Mouse (Mus musculus): ENCODE results near the gene Etl4. TPM values are rescaled to one million over a fixed set of nuclear protein-coding genes. Genes with fewer than 3 reads are reported as not detected.
"Not testable (repeated sequence)": the region's sequence is repeated elsewhere in the genome, so short reads cannot be mapped to it uniquely, and the experiment has no call there.

The Etl4 gene
- polyA plus RNA-seq, 1 experiment from 2014 or later, result 5.9 TPM

DNA sequence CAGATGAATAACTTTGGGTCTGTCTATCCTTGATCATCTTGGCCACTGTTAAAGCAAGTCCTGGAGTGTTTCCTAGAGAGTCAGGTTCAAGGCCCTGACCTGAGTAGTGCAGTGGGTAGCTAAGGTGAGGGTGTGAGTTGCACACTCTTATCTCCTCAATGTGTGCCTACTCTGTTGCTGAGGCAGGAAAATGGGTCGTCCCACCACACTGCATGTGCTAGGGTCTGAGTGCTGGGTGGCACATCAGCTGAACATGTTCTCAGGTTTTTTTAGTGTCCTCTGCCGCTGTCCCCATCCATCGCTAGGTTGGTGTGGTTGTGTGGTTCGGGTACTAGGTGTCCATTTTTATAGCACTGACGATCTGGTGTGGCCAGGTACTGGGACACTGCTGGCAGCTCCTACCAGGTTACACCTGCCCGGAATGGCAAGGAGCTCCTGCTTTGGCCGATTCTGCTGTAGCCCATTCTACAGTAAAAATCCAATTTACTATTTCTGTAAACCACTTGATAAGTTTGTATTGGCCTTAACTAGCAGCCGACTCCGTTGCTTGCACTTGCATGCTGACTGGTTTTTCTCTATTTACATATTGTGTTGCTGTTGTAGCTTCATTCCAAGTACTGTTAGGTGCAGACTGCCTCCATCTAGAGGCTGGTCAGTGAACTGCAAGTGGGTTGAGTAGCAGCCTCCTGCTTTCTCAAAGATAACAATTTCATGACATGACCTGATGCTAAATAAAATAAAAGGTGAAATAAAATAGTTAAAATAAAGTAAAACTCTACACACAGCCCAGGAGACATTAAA, 763.4 kb downstream of the Etl4 start:
- no peak overlapping the region for H3K27ac ChIP-seq
- H3K4me1 ChIP-seq, result no peaks in the 10 kb centered on the region
- WGBS (ENCODE audit: insufficient replicate concordance), result 55% methylated on average over 9 of the region's 9 CpGs
- no peak overlapping the region for H3K4me2 ChIP-seq
- H3K36me3 ChIP-seq, result no peaks in the 10 kb centered on the region
- H3K9ac ChIP-seq, result no peak overlapping the region
- no peaks in the 10 kb centered on the region for H3K9me3 ChIP-seq (replicated peaks)
- no peak overlapping the region for H3K4me3 ChIP-seq
- no peak for ATAC-seq
- no peaks in the 10 kb centered on the region for H3K27me3 ChIP-seq (replicated peaks)

- Histone ChIP-seq H3K27me3 (replicated peaks) (no peaks in the 10 kb centered on the region), H3K4me2 (no peak overlapping the region)
- WGBS (ENCODE audit: insufficient replicate concordance), result 78% methylated on average over 3 of the region's 3 CpGs
These were observed 766.8 kb downstream of the Etl4 start for GRCm38 (mm10) chr2:20676379-20676778.

GRCm38 (mm10) chr2:20678793-20679192, 769.2 kb downstream of the Etl4 start:
- no peaks in the 10 kb centered on the region for H3K4me1 ChIP-seq
- H3K9ac ChIP-seq, result no peak overlapping the region
- no peaks in the 10 kb centered on the region for H3K9me3 ChIP-seq (replicated peaks)
- no peak overlapping the region for H3K4me3 ChIP-seq
- no peak overlapping the region for H3K4me2 ChIP-seq
- 70% methylated on average over 7 of the region's 7 CpGs for WGBS (ENCODE audit: insufficient replicate concordance)
- no peaks in the 10 kb centered on the region for H3K27me3 ChIP-seq (replicated peaks)
- no peaks in the 10 kb centered on the region for H3K36me3 ChIP-seq
- no peak overlapping the region for H3K27ac ChIP-seq
- ATAC-seq, result no peak

More at GRCm38 (mm10) chr2:20676379-20676778, 766.8 kb downstream of the Etl4 start:
- Histone ChIP-seq H3K4me1 (no peaks in the 10 kb centered on the region), H3K9me3 (replicated peaks) (no peaks in the 10 kb centered on the region), H3K27ac (no peak overlapping the region), H3K4me3 (no peak overlapping the region), H3K9ac (no peak overlapping the region), H3K36me3 (no peaks in the 10 kb centered on the region)
- ATAC-seq, result no peak

DNA sequence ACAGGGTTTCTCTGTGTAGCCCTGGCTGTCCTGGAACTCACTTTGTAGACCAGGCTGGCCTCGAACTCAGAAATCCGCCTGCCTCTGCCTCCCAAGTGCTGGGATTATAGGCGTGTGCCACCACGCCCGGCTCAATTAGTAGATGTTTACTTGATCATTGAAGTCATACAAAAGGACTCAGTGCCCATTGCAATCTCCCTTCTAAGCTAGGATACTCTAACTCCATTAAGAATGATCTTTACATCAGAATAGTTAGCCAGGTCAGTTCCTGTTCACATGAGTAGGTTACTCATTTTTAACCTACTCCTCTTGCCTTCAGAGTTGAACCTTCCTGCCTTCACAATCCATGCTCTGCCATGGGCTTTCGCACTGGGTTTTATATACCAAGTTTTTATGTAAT, 772.6 kb downstream of the Etl4 start:
- H3K4me1 ChIP-seq; H3K36me3 ChIP-seq; H3K27me3 ChIP-seq (replicated peaks); H3K4me2 ChIP-seq; H3K9me3 ChIP-seq (replicated peaks); H3K9ac ChIP-seq; H3K27ac ChIP-seq; ATAC-seq; H3K4me3 ChIP-seq: not testable (repeated sequence)
- 75% methylated on average over 6 of the region's 6 CpGs for WGBS (ENCODE audit: insufficient replicate concordance)

DNA sequence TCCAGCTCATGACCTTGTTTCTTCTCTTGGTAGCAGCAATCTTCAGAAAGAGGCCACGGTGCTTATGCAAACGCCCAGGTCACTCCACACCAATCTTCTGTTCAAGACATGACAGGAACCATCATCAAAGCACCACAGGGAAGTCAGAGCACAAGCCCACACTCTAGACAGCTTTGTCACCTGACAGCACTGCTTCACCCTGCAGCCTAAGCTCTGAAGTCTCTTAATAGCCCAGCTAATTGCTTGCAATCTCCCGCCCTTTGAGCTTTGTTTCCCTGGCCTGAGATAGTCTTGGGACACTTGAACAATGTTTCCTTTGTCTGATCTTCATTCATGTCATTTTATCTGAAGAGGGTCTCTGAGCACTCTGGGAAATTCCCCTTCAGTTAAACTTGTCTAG, 779.8 kb downstream of the Etl4 start:
- no peak overlapping the region for H3K4me2 ChIP-seq
- no peak overlapping the region for H3K4me3 ChIP-seq
- no peaks in the 10 kb centered on the region for H3K9me3 ChIP-seq (replicated peaks)
- no peaks in the 10 kb centered on the region for H3K36me3 ChIP-seq
- ATAC-seq, result no peak
- no peaks in the 10 kb centered on the region for H3K4me1 ChIP-seq
- no peaks in the 10 kb centered on the region for H3K27me3 ChIP-seq (replicated peaks)
- no peak overlapping the region for H3K9ac ChIP-seq
- WGBS (ENCODE audit: insufficient replicate concordance), result 42% methylated on average over 3 of the region's 3 CpGs
- H3K27ac ChIP-seq, result no peak overlapping the region

DNA sequence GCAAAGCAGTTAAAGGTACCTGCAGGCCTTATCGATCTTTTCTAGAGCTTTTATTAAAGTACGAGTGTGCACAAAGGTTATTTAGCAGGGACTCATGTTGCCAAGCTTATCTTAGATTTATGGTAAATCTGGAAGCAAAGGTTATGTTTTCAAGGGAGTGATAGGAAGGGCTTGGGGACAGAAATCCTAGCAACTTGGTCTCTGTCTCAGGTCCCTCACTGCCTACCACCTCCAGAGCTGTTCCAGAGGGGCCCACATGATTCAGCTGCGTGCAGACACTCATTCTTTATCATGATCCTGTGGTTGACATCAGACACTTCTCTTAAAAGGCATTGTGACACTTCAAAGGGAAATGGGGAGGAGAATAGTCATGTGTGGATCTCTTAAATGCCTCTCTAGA, 783.3 kb downstream of the Etl4 start:
- H3K27ac ChIP-seq, result no peak overlapping the region

DNA sequence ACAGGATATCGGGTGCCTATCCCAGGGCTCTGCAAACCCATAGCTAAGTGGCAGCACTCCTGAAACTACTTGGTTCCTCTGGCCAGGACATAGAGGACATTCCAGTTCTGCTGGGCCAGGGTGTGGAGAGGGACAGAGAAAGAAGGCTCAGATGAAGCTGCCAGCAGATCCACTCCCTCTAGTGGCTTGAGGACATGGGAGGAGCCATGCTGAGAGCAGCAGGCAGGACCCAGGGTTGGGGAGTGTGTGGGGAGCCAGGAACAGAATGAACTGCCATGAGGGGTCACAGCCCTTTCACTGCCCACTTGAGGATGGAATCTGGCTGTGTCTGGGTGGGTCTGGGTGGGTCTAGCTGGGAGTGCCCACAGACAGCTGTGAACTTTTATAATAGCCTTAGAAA, 784.2 kb downstream of the Etl4 start:
- no peak overlapping the region for H3K9ac ChIP-seq
- no peaks in the 10 kb centered on the region for H3K9me3 ChIP-seq (replicated peaks)
- no peaks in the 10 kb centered on the region for H3K36me3 ChIP-seq
- no peaks in the 10 kb centered on the region for H3K27me3 ChIP-seq (replicated peaks)
- no peak overlapping the region for H3K4me3 ChIP-seq
- no peaks in the 10 kb centered on the region for H3K4me1 ChIP-seq
- no peak overlapping the region for H3K27ac ChIP-seq
- WGBS (ENCODE audit: insufficient replicate concordance), result 68% methylated on average over 1 of the region's 1 CpGs
- H3K4me2 ChIP-seq, result no peak overlapping the region
- no peak for ATAC-seq

More for the DNA sequence above, 783.3 kb downstream of the Etl4 start:
- Histone ChIP-seq H3K9me3 (replicated peaks) (no peaks in the 10 kb centered on the region), H3K36me3 (no peaks in the 10 kb centered on the region), H3K4me2 (no peak overlapping the region), H3K4me1 (no peaks in the 10 kb centered on the region), H3K4me3 (no peak overlapping the region), H3K9ac (no peak overlapping the region), H3K27me3 (replicated peaks) (no peaks in the 10 kb centered on the region)
- no peak for ATAC-seq
- whole genome bisulfite sequencing (ENCODE audit: insufficient replicate concordance), result 53% methylated on average over 3 of the region's 3 CpGs

DNA sequence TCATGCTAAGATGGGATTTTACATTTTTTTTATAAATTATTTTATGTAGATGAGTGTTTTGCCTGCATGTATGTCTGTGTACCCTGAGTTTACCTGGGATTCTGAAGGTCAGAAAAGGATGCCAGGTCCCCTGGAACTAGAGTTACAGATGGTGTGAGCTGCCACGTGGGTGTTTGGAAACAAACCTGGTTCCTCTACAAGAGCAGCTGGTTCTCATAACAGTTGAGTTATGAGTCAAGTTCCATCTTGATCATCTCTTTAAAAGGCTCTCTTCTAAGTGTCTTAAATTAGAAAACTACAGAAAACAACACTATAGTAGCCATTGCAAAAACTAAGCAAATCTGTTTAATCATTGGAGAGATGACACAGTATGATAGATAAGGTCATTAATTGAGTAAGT, 788.1 kb downstream of the Etl4 start:
- no peak overlapping the region for H3K9ac ChIP-seq
- H3K36me3 ChIP-seq, result no peaks in the 10 kb centered on the region
- H3K9me3 ChIP-seq (replicated peaks), result no peaks in the 10 kb centered on the region
- no peak overlapping the region for H3K27ac ChIP-seq
- no peak for ATAC-seq
- WGBS (ENCODE audit: insufficient replicate concordance), result 48% methylated on average over 1 of the region's 1 CpGs
- no peak overlapping the region for H3K4me3 ChIP-seq
- H3K27me3 ChIP-seq (replicated peaks), result no peaks in the 10 kb centered on the region
- H3K4me2 ChIP-seq, result no peak overlapping the region
- no peaks in the 10 kb centered on the region for H3K4me1 ChIP-seq

- Histone ChIP-seq H3K4me2 (no peak overlapping the region), H3K4me3 (no peak overlapping the region), H3K36me3 (no peaks in the 10 kb centered on the region), H3K27me3 (replicated peaks) (no peaks in the 10 kb centered on the region), H3K4me1 (no peaks in the 10 kb centered on the region), H3K9me3 (replicated peaks) (no peaks in the 10 kb centered on the region), H3K9ac (no peak overlapping the region), H3K27ac (no peak overlapping the region)
- no peak for ATAC-seq
- 70% methylated on average over 4 of the region's 4 CpGs for WGBS (ENCODE audit: insufficient replicate concordance)
These were observed 795.5 kb downstream of the Etl4 start for GRCm38 (mm10) chr2:20705110-20705509.

- no peak for ATAC-seq
- WGBS (ENCODE audit: insufficient replicate concordance), result 79% methylated on average over 7 of the region's 7 CpGs
These were observed 801.0 kb downstream of the Etl4 start for GRCm38 (mm10) chr2:20710589-20710988.

DNA sequence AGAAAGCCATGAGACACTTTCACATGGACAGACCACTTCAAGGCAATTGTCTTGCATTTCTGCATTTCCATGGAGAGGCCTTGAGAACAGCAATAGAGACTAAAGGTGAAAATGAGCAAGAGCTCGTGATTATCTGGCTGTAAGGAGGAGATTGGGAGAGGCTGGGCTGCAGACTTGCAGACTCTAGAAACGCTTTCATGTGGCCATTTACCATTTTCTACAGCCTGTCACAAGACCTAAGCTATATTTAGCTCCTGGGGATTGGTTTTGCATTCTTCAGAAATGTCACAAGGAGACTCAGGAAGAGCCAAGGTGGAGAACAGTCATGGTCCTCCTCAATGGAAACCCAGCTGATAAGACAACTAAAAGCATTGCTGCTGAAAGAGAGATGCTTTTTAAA, 801.4 kb downstream of the Etl4 start:
- ATAC-seq, result no peak

More at GRCm38 (mm10) chr2:20710589-20710988, 801.0 kb downstream of the Etl4 start:
- Histone ChIP-seq H3K9me3 (replicated peaks) (no peaks in the 10 kb centered on the region), H3K4me3 (no peak overlapping the region), H3K4me1 (no peaks in the 10 kb centered on the region), H3K27ac (no peak overlapping the region), H3K36me3 (no peaks in the 10 kb centered on the region), H3K27me3 (replicated peaks) (no peaks in the 10 kb centered on the region), H3K9ac (no peak overlapping the region), H3K4me2 (no peak overlapping the region)

GRCm38 (mm10) chr2:20719105-20719504, 809.5 kb downstream of the Etl4 start:
- no peak overlapping the region for H3K27ac ChIP-seq
- H3K27me3 ChIP-seq (replicated peaks), result no peaks in the 10 kb centered on the region
- H3K4me1 ChIP-seq, result 0 out of 2 replicates have a peak, but pooled peaks cover 3% of the 10 kb centered on the region
- H3K9me3 ChIP-seq (replicated peaks), result no peaks in the 10 kb centered on the region
- H3K9ac ChIP-seq, result no peak overlapping the region
- no peak for ATAC-seq
- H3K4me3 ChIP-seq, result no peak overlapping the region
- WGBS (ENCODE audit: insufficient replicate concordance), result 75% methylated on average over 4 of the region's 4 CpGs
- no peaks in the 10 kb centered on the region for H3K36me3 ChIP-seq
- H3K4me2 ChIP-seq, result no peak overlapping the region

More for the DNA sequence above, 801.4 kb downstream of the Etl4 start:
- Histone ChIP-seq H3K9me3 (replicated peaks) (no peaks in the 10 kb centered on the region), H3K4me3 (no peak overlapping the region), H3K4me1 (no peaks in the 10 kb centered on the region), H3K9ac (no peak overlapping the region), H3K4me2 (no peak overlapping the region), H3K27me3 (replicated peaks) (no peaks in the 10 kb centered on the region), H3K27ac (no peak overlapping the region), H3K36me3 (no peaks in the 10 kb centered on the region)
- WGBS (ENCODE audit: insufficient replicate concordance), result 46% methylated on average over 2 of the region's 2 CpGs

DNA sequence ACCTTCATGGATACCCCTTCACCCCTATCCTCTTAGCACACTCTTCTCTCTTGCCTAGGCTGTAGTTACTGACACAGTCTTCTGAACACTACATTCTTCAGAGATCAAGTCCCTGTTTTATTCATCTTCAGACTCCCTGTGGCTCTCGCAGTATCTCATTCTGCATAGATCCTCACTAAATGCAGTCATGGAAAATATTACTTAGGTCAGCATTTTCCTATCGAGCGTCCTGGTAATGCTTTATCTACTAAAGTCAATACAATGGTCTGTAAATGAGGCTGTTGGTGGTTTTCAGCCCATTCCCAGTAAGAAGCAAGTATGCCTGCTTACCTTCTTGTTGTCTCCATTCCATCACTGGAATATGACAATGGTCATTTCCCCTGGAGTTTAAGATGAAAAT, 811.5 kb downstream of the Etl4 start:
- H3K27ac ChIP-seq, result no peak overlapping the region
- H3K9me3 ChIP-seq (replicated peaks), result no peaks in the 10 kb centered on the region
- ATAC-seq, result no peak
- H3K27me3 ChIP-seq (replicated peaks), result no peaks in the 10 kb centered on the region
- H3K4me2 ChIP-seq, result no peak overlapping the region
- no peak overlapping the region for H3K4me3 ChIP-seq
- 0 out of 2 replicates have a peak, but pooled peaks cover 6% of the 10 kb centered on the region for H3K4me1 ChIP-seq
- 58% methylated on average over 3 of the region's 3 CpGs for WGBS (ENCODE audit: insufficient replicate concordance)
- no peak overlapping the region for H3K9ac ChIP-seq
- no peaks in the 10 kb centered on the region for H3K36me3 ChIP-seq
